Mouse (Mus musculus): ENCODE results near the gene Prpsap1. TPM values are rescaled to one million over a fixed set of nuclear protein-coding genes. Genes with fewer than 3 reads are reported as not detected.

Gene Prpsap1
- polyA plus RNA-seq, 1 experiment from 2014 or later: 181 TPM

GRCm38 (mm10) chr11:116443935-116444334, 50.1 kb downstream of the Prpsap1 start:
- no peak overlapping the region for H3K27ac ChIP-seq (ENCODE audit: low read depth, low read length)
- no peak for ATAC-seq
- no peak overlapping the region for H3K4me3 ChIP-seq (ENCODE audit: low read length)
- no peak overlapping the region for H3K4me2 ChIP-seq (ENCODE audit: low read length)
- peaks cover 4% of the 10 kb centered on the region; the same call in 1 of the 2 replicates for H3K4me1 ChIP-seq (ENCODE audit: control insufficient read depth, insufficient read depth, low read depth, low read length)
- no peaks in the 10 kb centered on the region for H3K36me3 ChIP-seq (ENCODE audit: control insufficient read depth, insufficient read depth, low read length)
- H3K9me3 ChIP-seq (ENCODE audit: control insufficient read depth, low read length): no peaks in the 10 kb centered on the region
- peaks cover 10% of the 10 kb centered on the region for H3K27me3 ChIP-seq (replicated peaks; ENCODE audit: control insufficient read depth, insufficient read depth, low read length)
- H3K9ac ChIP-seq (ENCODE audit: low read depth, low read length): peak overlapping the region; percentile 29; the same call in 1 of the 2 replicates
- WGBS: 84% methylated on average over 6 of the region's 6 CpGs

GRCm38 (mm10) chr11:116443311-116443710, 50.7 kb downstream of the Prpsap1 start:
- ATAC-seq: no peak
- no peak overlapping the region for H3K4me2 ChIP-seq (ENCODE audit: low read length)
- no peak overlapping the region for H3K4me3 ChIP-seq (ENCODE audit: low read length)
- H3K9me3 ChIP-seq (ENCODE audit: control insufficient read depth, low read length): no peaks in the 10 kb centered on the region
- H3K4me1 ChIP-seq (ENCODE audit: control insufficient read depth, insufficient read depth, low read depth, low read length): peaks cover 4% of the 10 kb centered on the region; the same call in 1 of the 2 replicates
- 85% methylated on average over 6 of the region's 6 CpGs for WGBS
- H3K27me3 ChIP-seq (replicated peaks; ENCODE audit: control insufficient read depth, insufficient read depth, low read length): peaks cover 10% of the 10 kb centered on the region
- H3K9ac ChIP-seq (ENCODE audit: low read depth, low read length): peak overlapping the region; percentile 29; the same call in 1 of the 2 replicates
- H3K36me3 ChIP-seq (ENCODE audit: control insufficient read depth, insufficient read depth, low read length): no peaks in the 10 kb centered on the region
- H3K27ac ChIP-seq (ENCODE audit: low read depth, low read length): no peak overlapping the region

DNA sequence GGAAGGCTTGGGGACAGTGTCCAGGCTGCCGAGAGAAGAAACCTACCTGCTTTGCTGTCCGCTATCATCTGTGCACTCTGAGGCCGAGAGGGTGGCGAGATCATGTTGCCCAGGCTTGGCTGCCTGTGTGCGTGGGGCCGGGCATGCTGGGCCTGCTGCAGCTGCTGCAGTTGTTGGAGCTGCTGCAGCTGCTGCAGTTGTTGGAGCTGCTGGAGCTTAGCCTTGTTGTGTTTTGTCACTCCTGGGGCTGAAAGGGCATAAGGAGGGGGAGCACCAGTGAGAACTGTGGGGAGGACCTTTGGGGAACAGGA, 51.2 kb downstream of the Prpsap1 start:
- H3K27ac ChIP-seq (ENCODE audit: low read depth, low read length): no peak overlapping the region
- 79% methylated on average over 6 of the region's 6 CpGs for WGBS

GRCm38 (mm10) chr11:116442129-116442866, 51.7 kb downstream of the Prpsap1 start:
- Histone ChIP-seq H3K27me3 (replicated peaks; ENCODE audit: control insufficient read depth, insufficient read depth, low read length) (peaks cover 10% of the 10 kb centered on the region), H3K4me2 (ENCODE audit: low read length) (no peak overlapping the region), H3K36me3 (ENCODE audit: control insufficient read depth, insufficient read depth, low read length) (no peaks in the 10 kb centered on the region; the same call in 1 of the 2 replicates), H3K9ac (ENCODE audit: low read depth, low read length) (no peak overlapping the region), H3K9me3 (ENCODE audit: control insufficient read depth, low read length) (no peaks in the 10 kb centered on the region), H3K27ac (ENCODE audit: low read depth, low read length) (no peak overlapping the region), H3K4me1 (ENCODE audit: control insufficient read depth, insufficient read depth, low read depth, low read length) (peaks cover 4% of the 10 kb centered on the region; the same call in 1 of the 2 replicates), H3K4me3 (ENCODE audit: low read length) (no peak overlapping the region)
- no peak for ATAC-seq
- 74% methylated on average over 15 of the region's 15 CpGs for WGBS

More for the DNA sequence above, 51.2 kb downstream of the Prpsap1 start:
- H3K27me3 ChIP-seq (replicated peaks; ENCODE audit: control insufficient read depth, insufficient read depth, low read length): peaks cover 10% of the 10 kb centered on the region
- H3K9me3 ChIP-seq (ENCODE audit: control insufficient read depth, low read length): no peaks in the 10 kb centered on the region
- no peaks in the 10 kb centered on the region for H3K36me3 ChIP-seq (ENCODE audit: control insufficient read depth, insufficient read depth, low read length)
- H3K4me2 ChIP-seq (ENCODE audit: low read length): no peak overlapping the region
- no peak overlapping the region for H3K4me3 ChIP-seq (ENCODE audit: low read length)
- peaks cover 4% of the 10 kb centered on the region; the same call in 1 of the 2 replicates for H3K4me1 ChIP-seq (ENCODE audit: control insufficient read depth, insufficient read depth, low read depth, low read length)
- no peak overlapping the region for H3K9ac ChIP-seq (ENCODE audit: low read depth, low read length)
- ATAC-seq: no peak

GRCm38 (mm10) chr11:116440408-116441068, 53.5 kb downstream of the Prpsap1 start:
- ATAC-seq: no peak
- WGBS: 89% methylated on average over 7 of the region's 7 CpGs
- Histone ChIP-seq H3K9me3 (ENCODE audit: control insufficient read depth, low read length) (no peaks in the 10 kb centered on the region), H3K4me3 (ENCODE audit: low read length) (no peak overlapping the region), H3K4me1 (ENCODE audit: control insufficient read depth, insufficient read depth, low read depth, low read length) (peaks cover 16% of the 10 kb centered on the region), H3K27me3 (replicated peaks; ENCODE audit: control insufficient read depth, insufficient read depth, low read length) (no peaks in the 10 kb centered on the region), H3K36me3 (ENCODE audit: control insufficient read depth, insufficient read depth, low read length) (no peaks in the 10 kb centered on the region; the same call in 1 of the 2 replicates), H3K9ac (ENCODE audit: low read depth, low read length) (no peak overlapping the region), H3K27ac (ENCODE audit: low read depth, low read length) (no peak overlapping the region), H3K4me2 (ENCODE audit: low read length) (no peak overlapping the region)

DNA sequence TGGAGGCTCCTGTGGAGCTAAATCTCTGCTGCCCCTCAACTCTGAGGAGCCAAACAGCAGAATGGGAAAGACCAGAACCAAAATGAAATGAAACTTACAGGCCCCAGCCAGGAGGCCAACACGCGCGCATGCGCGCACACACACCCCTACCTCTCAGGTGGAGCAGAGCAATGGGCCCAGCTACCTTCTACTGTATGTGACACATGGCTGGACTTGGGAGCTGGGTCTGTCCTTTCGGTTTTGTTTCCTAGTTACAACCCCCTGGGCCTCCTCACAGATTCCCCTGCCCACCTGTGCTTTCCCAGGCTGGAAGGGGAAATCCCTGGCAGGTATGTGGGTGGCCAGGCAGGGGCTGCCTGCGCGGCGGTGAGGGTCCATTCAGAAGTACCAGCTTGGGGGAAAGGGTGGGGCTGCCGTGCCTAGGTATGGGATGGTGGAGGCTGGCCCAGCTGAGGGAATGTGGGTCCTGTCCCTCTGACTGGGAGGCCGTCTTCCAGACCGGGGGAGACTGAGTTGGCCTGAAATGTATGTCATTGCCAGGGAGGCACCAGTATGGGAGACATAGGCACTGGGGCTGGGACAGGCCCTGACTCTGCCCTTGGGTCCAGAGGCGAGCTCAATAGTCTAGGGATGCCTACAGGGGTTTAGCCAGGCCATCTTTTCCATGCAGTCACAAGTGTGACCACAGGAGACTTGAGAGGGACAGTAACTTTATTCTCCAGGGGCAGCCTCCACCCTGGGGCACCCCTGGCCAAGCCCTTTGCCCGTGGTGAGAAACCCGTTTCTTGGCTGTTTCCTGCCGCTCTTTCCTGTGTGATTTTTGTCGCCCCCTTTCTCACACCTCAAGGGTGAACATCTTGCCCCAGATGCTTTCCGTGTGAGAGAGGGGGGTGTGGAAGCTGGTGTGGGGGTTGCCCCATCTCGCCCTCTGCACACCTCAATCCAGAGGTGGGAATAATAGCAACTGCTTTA, 54.4 kb downstream of the Prpsap1 start:
- WGBS: 89% methylated on average over 19 of the region's 19 CpGs
- Histone ChIP-seq H3K4me2 (ENCODE audit: low read length) (no peak overlapping the region), H3K27ac (ENCODE audit: low read depth, low read length) (no peak overlapping the region), H3K27me3 (replicated peaks; ENCODE audit: control insufficient read depth, insufficient read depth, low read length) (no peaks in the 10 kb centered on the region), H3K4me3 (ENCODE audit: low read length) (no peak overlapping the region), H3K36me3 (ENCODE audit: control insufficient read depth, insufficient read depth, low read length) (no peaks in the 10 kb centered on the region; the same call in 1 of the 2 replicates), H3K4me1 (ENCODE audit: control insufficient read depth, insufficient read depth, low read depth, low read length) (peaks cover 22% of the 10 kb centered on the region), H3K9me3 (ENCODE audit: control insufficient read depth, low read length) (no peaks in the 10 kb centered on the region), H3K9ac (ENCODE audit: low read depth, low read length) (no peak overlapping the region)
- no peak for ATAC-seq

- no peak overlapping the region for H3K9ac ChIP-seq (ENCODE audit: low read depth, low read length)
Measured at GRCm38 (mm10) chr11:116437541-116437940, 56.5 kb downstream of the Prpsap1 start.

DNA sequence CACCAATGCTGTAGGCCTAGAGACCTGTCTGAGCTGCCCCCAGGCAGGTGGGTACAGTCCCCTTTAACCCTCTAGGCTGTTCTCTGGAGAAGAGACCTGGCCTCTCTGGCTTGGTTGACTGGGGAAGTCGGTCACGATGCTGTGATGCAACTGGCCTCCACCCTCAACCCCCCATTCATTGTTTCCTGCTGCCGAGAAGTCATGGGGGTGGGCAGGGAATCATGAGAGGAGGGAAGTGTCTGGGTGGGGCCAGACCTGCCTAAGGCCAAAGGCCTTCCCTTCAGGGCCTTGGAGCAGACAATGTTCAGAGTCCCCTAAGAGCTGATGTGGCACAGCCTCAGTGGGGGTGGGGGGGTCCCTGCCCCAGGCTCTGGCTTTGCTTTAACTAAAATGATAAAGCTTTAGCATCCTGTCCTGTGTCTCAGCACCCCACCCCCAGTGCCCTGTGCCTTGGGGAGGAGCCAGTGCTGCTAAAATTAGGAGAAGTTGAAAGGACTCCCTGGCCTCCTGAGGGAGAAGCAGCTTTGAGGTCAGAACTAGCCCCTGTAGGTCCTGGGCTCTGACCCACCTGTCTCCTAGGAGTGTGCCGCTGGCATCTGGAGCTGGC, 57.2 kb downstream of the Prpsap1 start:
- peak overlapping the region; percentile 45 for H3K9ac ChIP-seq (ENCODE audit: low read depth, low read length)

More at GRCm38 (mm10) chr11:116437541-116437940, 56.5 kb downstream of the Prpsap1 start:
- Histone ChIP-seq H3K4me1 (ENCODE audit: control insufficient read depth, insufficient read depth, low read depth, low read length) (peaks cover 22% of the 10 kb centered on the region), H3K27me3 (replicated peaks; ENCODE audit: control insufficient read depth, insufficient read depth, low read length) (no peaks in the 10 kb centered on the region), H3K36me3 (ENCODE audit: control insufficient read depth, insufficient read depth, low read length) (no peaks in the 10 kb centered on the region; the same call in 1 of the 2 replicates), H3K4me3 (ENCODE audit: low read length) (no peak overlapping the region), H3K27ac (ENCODE audit: low read depth, low read length) (no peak overlapping the region), H3K9me3 (ENCODE audit: control insufficient read depth, low read length) (no peaks in the 10 kb centered on the region), H3K4me2 (ENCODE audit: low read length) (no peak overlapping the region)
- no peak for ATAC-seq
- WGBS: 75% methylated on average over 11 of the region's 11 CpGs

More for the DNA sequence above, 57.2 kb downstream of the Prpsap1 start:
- 54% methylated on average over 4 of the region's 4 CpGs for WGBS
- Histone ChIP-seq H3K4me2 (ENCODE audit: low read length) (0 out of 2 replicates have a peak overlapping the region, but pooled peaks have one; percentile 4), H3K4me3 (ENCODE audit: low read length) (no peak overlapping the region), H3K9me3 (ENCODE audit: control insufficient read depth, low read length) (no peaks in the 10 kb centered on the region), H3K27ac (ENCODE audit: low read depth, low read length) (no peak overlapping the region), H3K27me3 (replicated peaks; ENCODE audit: control insufficient read depth, insufficient read depth, low read length) (no peaks in the 10 kb centered on the region), H3K36me3 (ENCODE audit: control insufficient read depth, insufficient read depth, low read length) (no peaks in the 10 kb centered on the region; the same call in 1 of the 2 replicates), H3K4me1 (ENCODE audit: control insufficient read depth, insufficient read depth, low read depth, low read length) (peaks cover 22% of the 10 kb centered on the region)
- no peak for ATAC-seq
